In genomic region chr16:35379344-35379743, GRCm38 (mm10) we compare ENCODE assay signal across 10 mouse cellular contexts. TPM values are rescaled to one million over a fixed set of nuclear protein-coding genes. Genes with fewer than 3 reads are reported as not detected.
DNase-seq lines count a peak whose midpoint lies in the region.
"Had no signal": no experiment of that assay in that cellular context is flagged by ENCODE, and none has a peak within 500 bp of the region (broad histone marks: within the 10 kb centered on the region; RNA-seq: fewer than 3 reads in every experiment).

No protein-coding gene starts in this region.

- WGBS in forebrain, embryonic 10.5 days = 88% methylated on average over 3 of the region's 3 CpGs

- no peak overlapping the region for H3K4me3 ChIP-seq in forebrain, embryonic 10.5 days
- H3K4me3 ChIP-seq: erythroblast, embryonic 14.5 days; heart, embryonic 15.5 days had no signal

- no peaks in the 10 kb centered on the region for H3K4me1 ChIP-seq in forebrain, embryonic 10.5 days
- H3K4me1 ChIP-seq: heart, embryonic 15.5 days had no signal

- no peak overlapping the region for H3K27ac ChIP-seq in forebrain, embryonic 10.5 days
- H3K27ac ChIP-seq: heart, embryonic 15.5 days had no signal

- peak; percentile 40 for DNase-seq in lung, postnatal 36 days
- no peak for DNase-seq in lung, postnatal 14 days
- peak; percentile 88 for DNase-seq in adrenal gland, adult 2 months
- DNase-seq in kidney, postnatal 14 days = peak; percentile 21
- peak; percentile 20 for DNase-seq in yolk sac, embryonic 10.5 days (ENCODE audit: low spot score)
- DNase-seq in cerebellum, adult 11 months = no peak
- DNase-seq in forebrain, embryonic 10.5 days (ENCODE audit: extremely low spot score, low spot score) = no peak
- DNase-seq: right cerebral cortex, adult 18-20 months had no signal

- no peaks in the 10 kb centered on the region for H3K36me3 ChIP-seq in forebrain, embryonic 10.5 days (replicated peaks)
- H3K36me3 ChIP-seq: heart, embryonic 15.5 days had no signal

- no peaks in the 10 kb centered on the region for H3K9me3 ChIP-seq in forebrain, embryonic 10.5 days
- H3K9me3 ChIP-seq: heart, embryonic 15.5 days had no signal

- H3K27me3 ChIP-seq in forebrain, embryonic 10.5 days (ENCODE audit: poor library complexity, severe bottlenecking) = no peaks in the 10 kb centered on the region
- H3K27me3 ChIP-seq: heart, embryonic 15.5 days had no signal

RNA-seq across cellular contexts. Expression of gene Sec22a, which starts 15.6 kb away (rescaled TPM):
- 10 to 100 TPM; 21.6 to 25.1 TPM for total RNA-seq in adrenal gland, adult 2 months (2021)
- 3.8 and 6.0 TPM in 2 replicates for polyA plus RNA-seq in adrenal gland, adult 2 months (2012; rRNA removed)
- polyA plus RNA-seq in forebrain, embryonic 10.5 days (2016; fragmentation: Nextera tagmentation; extraction: Ambion mirVana) = 37.1 and 40.5 TPM in 2 replicates

Comparison
In these comparisons a context has a peak if more than half of its experiments do, and no peak if none do; other contexts are left out.
1. DNase-seq: peak in lung, postnatal 36 days (single experiment), adrenal gland, adult 2 months (single experiment), kidney, postnatal 14 days (single experiment) and yolk sac, embryonic 10.5 days (single experiment); none in lung, postnatal 14 days (single experiment), cerebellum, adult 11 months (single experiment) and forebrain, embryonic 10.5 days (single experiment).